In the genomic region with DNA sequence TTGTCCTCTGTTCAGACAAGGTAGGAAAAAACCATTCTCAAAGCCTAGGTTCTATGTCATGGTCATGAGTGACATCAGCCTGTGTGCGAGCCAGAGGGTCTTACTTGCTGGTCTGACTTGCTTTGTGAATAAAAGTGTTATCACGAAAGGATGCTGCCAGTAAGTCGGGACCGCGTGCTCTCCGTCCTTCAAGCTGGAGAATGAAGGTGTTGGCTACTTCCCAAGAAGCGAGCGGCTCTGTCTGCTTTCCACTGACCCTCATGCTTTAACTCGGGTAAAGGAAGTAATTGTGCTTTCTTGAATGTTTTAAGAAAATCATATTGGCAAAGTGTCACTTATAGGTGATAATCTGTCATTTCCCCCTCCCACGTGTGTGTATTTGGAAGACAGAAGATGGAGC, we compare ENCODE assay signal across 21 mouse cellular contexts.
DNase-seq lines count a peak whose midpoint lies in the region; ATAC-seq and TF ChIP-seq lines count a peak whose summit lies in the region.
"Had no signal": no experiment of that assay in that cellular context is flagged by ENCODE, and none has a peak within 500 bp of the region (broad histone marks: within the 10 kb centered on the region; RNA-seq: fewer than 3 reads in every experiment).

No protein-coding gene starts in this region.

- WGBS in cerebellum, adult 2 months = 39% methylated on average over 10 of the region's 10 CpGs
- WGBS in forebrain, embryonic 11.5 days = 90% methylated on average over 10 of the region's 10 CpGs
- 69% methylated on average over 10 of the region's 10 CpGs for WGBS in forebrain, postnatal 0 days
- WGBS in heart, embryonic 10.5 days = 86% methylated on average over 10 of the region's 10 CpGs

- H3K4me2 ChIP-seq in forebrain, embryonic 11.5 days (ENCODE audit: low read depth, low read length, severe bottlenecking) = no peak overlapping the region
- no peak overlapping the region for H3K4me2 ChIP-seq in forebrain, postnatal 0 days (ENCODE audit: low read depth)
- H3K4me2 ChIP-seq: embryonic facial prominence, embryonic 15.5 days; forebrain, embryonic 15.5 days; heart, embryonic 11.5 days; heart, embryonic 15.5 days; hindbrain, embryonic 13.5 days; intestine, embryonic 15.5 days had no signal

- no peak overlapping the region for H3K9ac ChIP-seq in forebrain, embryonic 11.5 days (ENCODE audit: low read length)
- no peak overlapping the region for H3K9ac ChIP-seq in forebrain, postnatal 0 days
- H3K9ac ChIP-seq: embryonic facial prominence, embryonic 15.5 days; forebrain, embryonic 15.5 days; heart, embryonic 15.5 days; hindbrain, embryonic 13.5 days; intestine, embryonic 15.5 days had no signal

- H3K4me3 ChIP-seq in cerebellum, adult 2 months (replicated peaks; ENCODE audit: insufficient read depth, low read depth, low read length) = peak overlapping the region; percentile 29
- no peak overlapping the region for H3K4me3 ChIP-seq in forebrain, embryonic 11.5 days (ENCODE audit: low read depth, low read length)
- H3K4me3 ChIP-seq in forebrain, postnatal 0 days (ENCODE audit: low read depth, low read length) = no peak overlapping the region
- no peak overlapping the region for H3K4me3 ChIP-seq in heart, embryonic 10.5 days
- H3K4me3 ChIP-seq: embryonic facial prominence, embryonic 15.5 days; erythroblast, embryonic 14.5 days; forebrain, embryonic 10.5 days; forebrain, embryonic 15.5 days; heart, embryonic 15.5 days; hindbrain, embryonic 13.5 days; intestine, embryonic 15.5 days had no signal

- no peaks in the 10 kb centered on the region; the same call in 1 of the 2 replicates for H3K27me3 ChIP-seq in cerebellum, adult 2 months (ENCODE audit: control insufficient read depth, insufficient read depth, low read length)
- H3K27me3 ChIP-seq in forebrain, embryonic 11.5 days (ENCODE audit: control insufficient read depth, insufficient read depth, low read length) = no peaks in the 10 kb centered on the region
- H3K27me3 ChIP-seq in forebrain, postnatal 0 days (ENCODE audit: insufficient read depth, low read length) = no peaks in the 10 kb centered on the region
- no peaks in the 10 kb centered on the region for H3K27me3 ChIP-seq in heart, embryonic 10.5 days (ENCODE audit: insufficient read depth, poor library complexity, severe bottlenecking)
- H3K27me3 ChIP-seq: embryonic facial prominence, embryonic 15.5 days; forebrain, embryonic 15.5 days; heart, embryonic 15.5 days; hindbrain, embryonic 13.5 days; intestine, embryonic 15.5 days had no signal

- no peak for ATAC-seq in forebrain, embryonic 11.5 days (replicated peaks; ENCODE audit: low FRiP score)
- no peak for ATAC-seq in forebrain, postnatal 0 days
- ATAC-seq: forebrain, embryonic 15.5 days; intestine, embryonic 15.5 days had no signal

- H3K27ac ChIP-seq in cerebellum, adult 2 months (ENCODE audit: insufficient read depth, low read length) = no peak overlapping the region
- H3K27ac ChIP-seq in forebrain, embryonic 11.5 days (ENCODE audit: low read depth, low read length) = no peak overlapping the region
- no peak overlapping the region for H3K27ac ChIP-seq in forebrain, postnatal 0 days (ENCODE audit: low read depth, low read length)
- no peak overlapping the region for H3K27ac ChIP-seq in heart, embryonic 10.5 days
- H3K27ac ChIP-seq: embryonic facial prominence, embryonic 15.5 days; forebrain, embryonic 10.5 days; forebrain, embryonic 15.5 days; heart, embryonic 15.5 days; intestine, embryonic 15.5 days had no signal

- H3K9me3 ChIP-seq in forebrain, embryonic 11.5 days (ENCODE audit: control insufficient read depth, low read length) = no peaks in the 10 kb centered on the region
- no peaks in the 10 kb centered on the region for H3K9me3 ChIP-seq in forebrain, postnatal 0 days (ENCODE audit: low read length)
- no peaks in the 10 kb centered on the region for H3K9me3 ChIP-seq in heart, embryonic 10.5 days
- H3K9me3 ChIP-seq: embryonic facial prominence, embryonic 15.5 days; forebrain, embryonic 10.5 days; forebrain, embryonic 15.5 days; heart, embryonic 15.5 days; hindbrain, embryonic 13.5 days; intestine, embryonic 15.5 days had no signal

- no peaks in the 10 kb centered on the region for H3K36me3 ChIP-seq in forebrain, embryonic 11.5 days (ENCODE audit: control insufficient read depth, insufficient read depth, low read length)
- no peaks in the 10 kb centered on the region for H3K36me3 ChIP-seq in forebrain, postnatal 0 days (ENCODE audit: insufficient read depth)
- H3K36me3 ChIP-seq in heart, embryonic 10.5 days = no peaks in the 10 kb centered on the region
- H3K36me3 ChIP-seq: embryonic facial prominence, embryonic 15.5 days; forebrain, embryonic 10.5 days; forebrain, embryonic 15.5 days; heart, embryonic 15.5 days; hindbrain, embryonic 13.5 days; intestine, embryonic 15.5 days had no signal

- peaks cover 9% of the 10 kb centered on the region for H3K4me1 ChIP-seq in cerebellum, adult 2 months (ENCODE audit: control insufficient read depth, insufficient read depth, low read length)
- H3K4me1 ChIP-seq in forebrain, embryonic 11.5 days (replicated peaks; ENCODE audit: control insufficient read depth, insufficient read depth, low read length) = no peaks in the 10 kb centered on the region
- H3K4me1 ChIP-seq in forebrain, postnatal 0 days (ENCODE audit: insufficient read depth) = no peaks in the 10 kb centered on the region
- peaks cover 10% of the 10 kb centered on the region for H3K4me1 ChIP-seq in heart, embryonic 10.5 days
- H3K4me1 ChIP-seq: embryonic facial prominence, embryonic 15.5 days; intestine, embryonic 15.5 days had no signal

- peak in 1 of 2 experiments; percentile 21 for DNase-seq in cerebellum, adult 2 months
- no peak for DNase-seq in cerebellum, adult 8-10 months
- peak; percentile 34 for DNase-seq in forebrain, embryonic 11.5 days (ENCODE audit: low spot score)
- no peak for DNase-seq in forebrain, postnatal 0 days
- DNase-seq in heart, postnatal 4 days = peak; percentile 38
- no peak for DNase-seq in heart, embryonic 10.5 days (ENCODE audit: low spot score)
- DNase-seq: adrenal gland, adult 8-10 months; cerebellum, adult 11 months; embryo, embryonic 11 days; gastrocnemius, postnatal 25 days; heart, postnatal 36 days; kidney, adult 18-20 months; kidney, postnatal 10 days had no signal

- TF ChIP-seq POLR2A in cerebellum, adult 2 months (IDR thresholded peaks at IDR 0.05; ENCODE audit: borderline replicate concordance, insufficient read depth, low read length) = no peak

- TF ChIP-seq CTCF in cerebellum, adult 2 months (IDR thresholded peaks at IDR 0.05; ENCODE audit: borderline replicate concordance, insufficient read depth, low read depth, low read length) = no peak
- no peak for TF ChIP-seq CTCF in forebrain, postnatal 0 days (IDR thresholded peaks at IDR 0.05; ENCODE audit: low read depth)

Comparison
In these comparisons a context has a peak if more than half of its experiments do, and no peak if none do; other contexts are left out.
1. DNase-seq: peak in forebrain, embryonic 11.5 days (single experiment) and heart, postnatal 4 days (single experiment); none in cerebellum, adult 8-10 months (single experiment), forebrain, postnatal 0 days (single experiment) and heart, embryonic 10.5 days (single experiment).